Mouse (Mus musculus): Measurements from ENCODE around the gene Unc45a.

Gene Unc45a

DNA sequence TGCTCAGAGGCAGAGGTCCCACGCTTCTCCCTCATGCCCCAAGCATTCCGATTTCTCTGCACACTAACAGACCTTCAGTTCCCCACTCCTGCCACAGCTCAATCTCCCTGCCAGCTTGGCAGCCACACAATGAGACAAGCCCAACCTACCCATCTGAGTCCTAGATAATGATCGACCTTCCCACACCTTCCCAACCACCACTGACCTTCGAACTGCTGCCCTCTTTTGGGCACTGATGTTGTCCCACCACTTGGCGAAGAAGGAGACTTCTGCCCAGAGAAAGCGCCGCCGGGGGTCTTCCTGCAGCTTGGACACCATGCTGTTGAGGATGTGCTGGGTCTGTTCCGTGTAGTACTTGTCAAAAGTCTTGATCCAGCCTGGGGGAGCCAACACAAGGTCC is 27.2 kb upstream of the Unc45a start:
- DNase-seq (ENCODE audit: low spot score in 2 of 2), result no peak

DNA sequence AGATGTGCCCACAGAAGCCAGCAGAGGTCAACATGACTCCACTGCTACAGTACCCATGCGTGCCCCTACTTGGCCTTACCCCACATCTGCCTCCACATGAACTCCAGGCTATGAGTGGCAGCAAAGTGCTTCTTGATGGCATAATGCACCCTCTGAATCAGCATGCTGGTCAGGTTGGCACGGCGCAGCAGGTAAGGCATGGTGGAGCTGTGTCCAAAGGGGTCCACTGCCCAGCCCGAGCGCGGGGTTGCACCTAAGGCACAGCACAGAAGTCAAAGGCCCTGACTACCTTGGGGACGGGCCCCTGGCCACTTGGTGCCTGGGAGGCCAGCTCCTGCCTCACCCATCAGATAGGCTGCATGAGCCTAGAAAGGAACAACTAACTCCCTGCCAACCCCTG is 26.4 kb upstream of the Unc45a start:
- DNase-seq (ENCODE audit: low spot score in 2 of 2), result no peak

DNA sequence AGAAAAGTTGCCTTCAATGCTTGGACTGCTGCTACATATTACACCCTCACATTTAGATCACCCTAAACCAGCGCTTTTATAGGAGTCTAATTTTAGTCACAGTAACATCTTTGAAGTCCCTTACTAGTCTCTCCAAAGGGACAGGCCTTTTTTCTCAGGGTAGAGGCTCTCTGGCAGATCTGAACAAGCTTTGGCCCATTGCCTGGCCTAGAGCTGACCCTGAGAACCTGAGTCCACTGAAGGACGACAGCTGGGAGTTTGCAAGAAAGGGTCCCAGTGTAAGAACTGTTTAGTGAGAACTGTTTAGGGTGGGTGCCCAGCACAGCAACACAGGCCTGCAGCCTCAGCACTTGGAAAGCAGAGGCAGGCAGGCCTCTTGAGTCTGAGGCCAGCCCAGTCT is 25.0 kb upstream of the Unc45a start:
- no peak for DNase-seq (ENCODE audit: low spot score in 2 of 2)

DNA sequence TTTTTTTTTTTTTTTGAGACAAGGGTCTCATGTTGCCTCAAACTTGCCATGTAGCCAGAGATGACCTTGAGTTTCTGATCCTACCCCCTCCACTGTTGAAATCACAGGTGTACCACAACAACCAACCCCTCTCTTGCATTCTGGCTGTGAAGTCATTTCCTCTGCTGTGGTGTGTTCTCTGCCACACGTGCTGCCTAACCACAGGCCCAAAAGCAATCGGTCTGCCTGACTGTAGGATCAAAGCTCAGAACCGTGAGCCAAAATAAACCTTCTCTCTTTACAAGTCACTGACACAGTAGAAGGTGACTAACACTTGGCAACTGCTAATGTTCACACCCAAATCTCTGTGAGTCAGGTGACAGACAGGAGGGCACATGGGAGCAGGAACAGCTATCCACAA is 19.6 kb upstream of the Unc45a start:
- DNase-seq (ENCODE audit: low spot score in 2 of 2), result no peak

DNA sequence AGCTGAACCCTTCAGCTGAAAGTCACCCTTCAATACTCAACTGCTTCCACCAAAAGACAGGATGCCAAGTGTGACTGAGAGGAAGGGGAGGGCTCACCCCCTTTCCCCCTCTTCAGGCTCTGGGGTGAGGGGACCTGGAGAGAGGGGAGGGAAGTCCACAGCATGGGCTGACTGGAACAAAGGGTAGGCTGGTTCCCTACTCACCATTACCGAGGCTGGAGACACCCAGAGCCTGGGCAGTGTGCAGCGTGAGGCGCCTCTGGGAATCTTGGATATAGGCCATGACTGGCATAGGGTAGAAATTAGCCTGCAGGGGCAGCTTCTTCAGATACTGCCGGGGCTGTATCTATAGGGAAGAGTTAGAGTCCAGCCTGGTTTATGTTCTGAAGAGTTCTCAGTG is 17.2 kb upstream of the Unc45a start:
- no peak for DNase-seq (ENCODE audit: low spot score in 2 of 2)

DNA sequence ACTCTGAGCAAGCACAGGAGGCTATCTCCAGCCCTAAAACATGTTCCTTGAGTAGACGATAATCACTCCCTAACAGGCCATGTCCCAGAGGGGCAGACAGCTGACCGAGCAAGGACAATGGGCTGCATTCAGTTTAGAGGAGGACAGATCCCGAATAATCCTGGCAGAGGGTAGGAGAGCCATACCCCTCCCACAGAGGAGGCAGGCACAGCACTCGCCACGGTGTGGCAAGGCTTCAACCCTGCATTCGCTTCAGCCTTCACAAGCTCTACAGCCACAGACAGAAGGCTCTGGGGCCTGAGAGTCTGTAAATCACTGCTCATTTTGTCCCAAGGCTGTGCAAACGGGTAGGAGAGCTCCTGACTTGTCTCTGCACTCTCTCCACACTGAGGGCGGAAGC is 16.4 kb upstream of the Unc45a start:
- no peak for DNase-seq (ENCODE audit: low spot score in 2 of 2)

DNA sequence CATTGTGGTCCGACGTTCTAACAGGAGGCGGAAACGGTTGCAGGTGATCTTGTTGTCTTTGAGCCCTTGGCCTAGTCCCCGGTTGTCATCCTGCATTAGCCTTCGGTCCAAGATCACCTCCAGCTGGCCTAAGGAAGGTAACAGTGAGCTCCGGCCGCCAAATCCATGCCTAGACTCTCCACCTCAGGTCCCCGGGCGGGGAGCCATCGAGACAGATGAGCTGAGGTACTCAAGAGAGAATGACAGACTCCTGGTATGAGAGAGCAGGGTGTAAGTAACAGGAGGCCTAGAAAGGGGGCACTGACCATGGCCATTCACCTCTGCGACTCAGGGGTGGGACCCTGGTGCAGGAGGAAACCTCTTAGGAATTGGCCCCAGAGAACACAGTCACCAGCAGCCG is 15.5 kb upstream of the Unc45a start:
- no peak for DNase-seq (ENCODE audit: low spot score in 2 of 2)

DNA sequence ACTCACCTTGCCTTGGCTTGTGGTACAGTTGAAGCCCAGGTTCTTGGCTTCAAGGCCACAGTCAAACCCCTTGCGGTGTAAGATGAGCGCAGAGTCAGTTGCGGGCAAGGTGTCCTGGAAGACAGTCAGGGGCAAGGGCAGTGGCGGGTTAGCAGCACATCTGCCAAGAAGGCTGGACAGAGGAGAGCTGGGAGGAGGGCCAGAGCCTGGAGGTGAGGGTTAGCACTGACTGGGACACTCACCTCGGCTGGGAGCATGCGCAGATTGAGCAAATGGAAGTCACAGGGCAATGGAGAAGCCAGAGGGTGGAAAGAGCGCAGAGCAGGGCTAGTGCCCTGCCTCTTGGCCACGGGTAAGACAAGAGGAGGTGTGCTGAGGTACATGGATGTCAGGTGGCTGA is 12.1 kb upstream of the Unc45a start:
- DNase-seq (ENCODE audit: low spot score in 2 of 2), result no peak

DNA sequence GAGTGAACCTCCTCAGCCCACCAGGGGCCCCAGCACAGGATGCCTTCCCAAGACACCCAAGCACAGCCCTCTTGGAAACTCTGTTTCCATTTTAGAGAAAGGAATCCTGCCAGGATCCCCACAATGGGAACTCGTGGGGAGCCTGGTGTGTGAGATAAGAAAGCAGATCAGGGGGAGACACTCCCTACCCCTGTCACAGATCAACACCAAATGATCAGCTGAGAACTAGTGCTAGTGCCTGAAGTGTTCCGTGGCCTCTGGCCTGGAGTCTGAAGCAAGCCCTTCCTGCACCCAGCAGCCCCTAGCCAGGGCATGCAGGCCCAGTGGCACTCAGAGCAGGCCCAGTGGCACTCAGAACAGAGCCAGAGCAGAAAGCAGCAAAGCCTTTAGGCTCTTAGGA is 10.0 kb upstream of the Unc45a start:
- no peak for DNase-seq (ENCODE audit: low spot score in 2 of 2)

DNA sequence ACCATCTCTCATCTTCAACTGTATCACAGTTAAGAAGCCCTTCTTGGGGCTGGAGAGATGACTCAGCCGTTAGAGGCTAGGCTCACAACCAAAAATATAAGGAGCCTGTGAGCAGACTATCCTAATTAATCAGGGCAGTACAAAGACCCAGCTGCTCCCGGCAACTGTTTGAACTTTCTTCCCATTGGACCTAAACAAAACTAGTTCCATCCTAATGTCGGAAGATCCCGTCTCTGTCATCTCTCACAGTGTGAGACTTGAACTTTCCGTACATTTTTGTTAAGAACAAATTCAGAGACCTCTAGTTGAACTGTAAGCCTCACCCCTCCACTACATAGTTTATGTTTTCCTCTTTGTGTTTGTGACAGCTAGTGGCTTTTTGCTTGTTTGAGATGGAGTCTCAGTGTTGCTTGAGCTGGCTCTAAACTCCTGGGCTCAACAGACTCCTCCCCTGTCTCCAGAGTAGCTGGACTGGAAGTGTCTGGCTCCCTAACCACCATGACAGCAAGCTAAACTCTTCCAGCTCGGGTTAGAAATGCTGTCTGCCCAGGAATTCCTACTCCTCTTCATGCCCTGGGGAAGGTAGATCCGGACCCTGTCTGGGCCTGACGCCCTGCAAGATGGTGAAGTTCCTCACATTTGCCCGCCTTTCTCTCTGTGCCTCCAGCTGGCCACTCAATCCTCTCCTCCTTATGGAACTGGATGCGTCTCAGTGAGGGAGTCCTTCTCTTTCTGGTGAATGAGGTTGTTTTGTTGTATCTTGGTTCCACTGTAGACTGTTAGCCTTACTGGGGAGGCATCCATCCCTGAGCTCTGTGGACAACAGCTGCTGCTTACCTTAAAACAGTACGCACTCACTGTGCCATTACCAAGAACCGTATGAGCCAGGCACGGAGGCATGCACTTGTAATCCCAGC is 7.1 kb upstream of the Unc45a start:
- DNase-seq (ENCODE audit: low spot score in 2 of 2), result no peak

DNA sequence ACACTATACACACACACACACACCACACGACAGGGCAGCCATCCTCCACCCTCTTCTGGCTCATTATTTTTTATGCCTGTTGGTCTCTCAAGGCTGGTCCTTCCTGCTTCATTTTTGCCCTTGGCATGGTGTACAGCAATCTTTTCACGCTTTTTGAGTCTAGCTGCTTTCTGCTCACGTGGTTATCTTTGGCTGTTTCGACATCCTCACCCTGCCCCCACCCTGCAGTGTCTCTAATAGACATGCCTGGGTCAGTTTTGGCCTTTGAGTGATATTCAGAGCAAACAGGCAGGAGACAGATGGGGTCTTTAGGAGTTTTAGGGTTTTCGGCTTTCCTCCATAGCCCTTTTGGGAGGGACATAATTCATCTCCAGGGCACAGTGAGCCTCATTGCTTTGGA is 6.0 kb upstream of the Unc45a start:
- DNase-seq (ENCODE audit: low spot score in 2 of 2), result no peak

DNA sequence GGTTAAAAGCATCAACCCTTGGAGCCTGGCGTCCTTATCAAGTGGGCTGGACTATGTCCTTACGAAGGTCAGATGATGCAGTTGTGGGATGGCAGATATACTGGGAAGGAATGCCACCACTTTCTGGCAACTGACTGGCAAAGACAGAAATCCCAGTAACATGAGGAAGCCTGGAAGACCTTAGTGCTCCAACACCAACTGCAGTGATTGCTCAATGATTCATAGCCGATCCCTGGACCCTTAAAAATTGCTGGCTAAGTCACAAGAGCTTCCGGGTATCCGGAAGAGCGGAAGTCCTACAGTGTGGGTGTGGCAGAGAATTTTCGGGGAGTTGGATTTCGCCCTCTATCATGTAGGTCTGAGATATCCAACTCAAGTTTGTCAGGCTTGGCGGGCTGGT is 5.4 kb upstream of the Unc45a start:
- no peak for DNase-seq (ENCODE audit: low spot score in 2 of 2)

DNA sequence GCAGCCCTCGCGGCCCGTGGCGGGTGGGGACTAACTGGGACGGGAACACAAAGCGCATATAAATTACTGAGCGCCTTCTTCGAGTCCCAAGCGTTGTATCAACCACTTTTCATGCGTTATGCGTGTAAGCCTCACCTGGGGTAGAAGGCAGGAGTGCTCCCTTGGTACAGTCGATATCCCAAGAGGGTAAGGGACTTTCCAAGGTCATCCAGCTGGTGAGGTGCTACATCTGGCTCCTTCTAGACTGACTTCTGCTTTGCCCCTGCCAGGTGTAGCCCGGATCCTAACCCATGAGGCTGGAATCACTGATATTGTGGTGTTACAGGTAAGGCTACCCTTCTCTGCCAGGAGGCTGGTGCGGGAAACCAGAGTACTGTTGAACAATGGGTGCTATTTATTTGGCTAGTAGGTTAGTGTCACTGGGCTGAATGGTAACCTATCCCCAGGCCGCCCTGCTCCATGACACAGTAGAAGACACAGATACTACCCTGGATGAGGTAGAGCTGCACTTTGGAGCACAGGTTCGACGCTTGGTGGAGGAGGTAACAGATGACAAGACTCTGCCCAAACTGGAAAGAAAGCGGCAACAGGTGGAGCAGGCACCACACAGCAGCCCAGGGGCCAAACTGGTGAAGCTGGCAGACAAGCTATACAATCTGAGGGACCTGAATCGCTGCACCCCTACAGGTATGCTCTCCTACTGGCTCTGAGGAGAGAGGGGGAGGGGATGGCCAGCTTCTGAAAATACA is 2.6 kb upstream of the Unc45a start:
- DNase-seq (ENCODE audit: low spot score in 2 of 2), result no peak

DNA sequence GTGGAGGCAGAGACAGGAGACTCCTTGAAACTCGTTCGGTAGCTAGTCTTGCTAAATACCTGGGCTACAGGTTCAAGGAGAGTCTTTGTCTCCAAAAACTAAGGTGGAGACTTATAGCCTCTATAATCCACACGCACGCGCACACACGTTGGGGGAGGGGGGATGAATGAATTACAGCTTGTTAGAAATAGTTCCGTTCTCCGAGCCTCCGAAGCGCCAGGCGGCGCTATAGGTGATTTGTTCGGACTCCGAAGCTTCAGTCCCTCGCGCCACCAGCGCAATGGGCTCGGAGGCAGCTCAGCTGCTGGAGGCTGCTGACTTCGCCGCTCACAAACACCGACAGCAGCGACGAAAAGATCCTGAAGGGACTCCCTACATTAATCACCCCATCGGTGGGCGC is 2.1 kb upstream of the Unc45a start, which contains the start of gene Hddc3:
Hddc3 (plus strand) TSS at position 247 of the 400 bp plus-strand sequence.
- DNase-seq (ENCODE audit: low spot score in 2 of 2), result peak; percentile 89 to 94

DNA sequence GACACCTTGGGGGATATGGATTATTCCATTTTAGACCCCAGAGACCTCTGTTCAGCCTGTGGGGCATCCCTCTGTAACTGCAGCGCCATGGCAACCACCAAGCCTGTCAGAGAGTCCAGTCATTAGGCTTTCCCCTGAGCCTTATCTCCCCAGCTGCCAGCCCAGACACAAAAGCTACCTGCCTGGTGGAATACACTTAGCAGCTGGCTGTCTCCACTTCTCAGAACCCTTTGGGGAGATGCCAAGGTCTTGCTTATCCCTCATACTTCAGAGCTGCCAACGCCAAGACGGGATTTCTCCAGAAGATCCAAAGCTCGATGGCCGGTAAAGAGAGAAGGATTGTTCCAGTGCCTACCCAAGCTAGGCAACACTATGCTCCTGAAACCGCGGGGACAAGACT is 988 bp upstream of the Unc45a start:
- DNase-seq (ENCODE audit: low spot score in 2 of 2), result no peak

DNA sequence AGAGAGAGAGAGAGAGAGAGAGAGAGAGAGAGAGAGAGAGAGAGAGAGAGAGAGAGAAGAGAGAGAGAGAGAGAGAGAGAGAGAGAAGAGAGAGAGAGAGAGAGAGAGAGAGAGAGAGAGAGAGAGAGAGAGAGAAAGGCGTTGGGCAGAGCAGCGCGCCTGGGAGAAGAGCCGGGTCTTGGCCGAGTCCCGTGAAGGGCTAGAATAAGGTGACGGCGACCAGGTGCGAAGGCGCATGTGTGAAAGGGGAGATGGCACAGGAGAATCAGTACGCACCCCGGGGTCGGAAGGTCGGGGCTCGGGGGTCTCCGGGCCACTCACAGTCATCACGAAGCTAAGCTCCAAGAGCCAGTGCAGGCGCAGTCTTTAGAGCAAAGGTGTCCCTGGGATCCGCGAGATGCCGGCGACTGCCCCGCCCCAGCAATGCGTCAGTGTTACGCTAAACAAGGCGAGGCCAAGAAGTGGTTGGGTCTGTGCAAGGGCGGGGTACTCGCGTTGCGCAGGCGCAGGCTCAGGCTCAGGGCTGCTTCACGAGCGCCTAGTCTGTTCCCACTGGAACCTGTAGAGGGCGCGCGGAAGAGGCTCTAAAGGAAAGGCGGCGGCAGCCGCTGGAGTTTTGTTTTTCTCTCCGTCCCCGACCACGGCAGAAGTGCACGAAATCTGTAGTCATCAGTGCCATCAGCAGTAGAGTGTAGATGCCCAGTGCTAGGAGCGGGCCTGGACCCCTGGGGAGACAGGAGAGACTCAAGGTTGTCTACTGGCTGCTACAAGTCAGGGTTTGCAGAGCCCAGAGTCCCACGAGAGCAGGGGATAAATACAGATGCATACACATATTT is 794 bp downstream of the Unc45a start:
- peak; percentile 96 to 97 for DNase-seq (ENCODE audit: low spot score in 2 of 2)

DNA sequence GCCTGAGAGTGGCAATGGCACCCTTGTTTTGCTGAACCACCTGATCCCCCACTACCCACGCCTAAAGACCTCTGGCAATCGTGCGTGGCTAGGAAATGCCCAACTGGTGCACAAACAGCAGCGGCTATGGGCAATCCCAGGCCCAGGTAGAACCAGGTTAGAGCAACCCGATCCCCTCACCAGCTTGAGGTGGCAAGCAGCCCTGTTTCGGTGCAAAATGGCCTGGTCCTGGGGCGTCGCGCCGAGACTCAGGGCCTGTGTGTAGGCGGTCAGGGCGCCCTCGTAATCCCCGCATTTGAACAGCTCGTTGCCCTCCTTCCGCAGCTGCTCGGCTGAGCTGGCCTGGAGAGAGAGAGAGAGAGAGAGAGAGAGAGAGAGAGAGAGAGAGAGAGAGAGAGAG is 1.4 kb downstream of the Unc45a start:
- DNase-seq (ENCODE audit: low spot score in 2 of 2), result peak; percentile 13 to 33

DNA sequence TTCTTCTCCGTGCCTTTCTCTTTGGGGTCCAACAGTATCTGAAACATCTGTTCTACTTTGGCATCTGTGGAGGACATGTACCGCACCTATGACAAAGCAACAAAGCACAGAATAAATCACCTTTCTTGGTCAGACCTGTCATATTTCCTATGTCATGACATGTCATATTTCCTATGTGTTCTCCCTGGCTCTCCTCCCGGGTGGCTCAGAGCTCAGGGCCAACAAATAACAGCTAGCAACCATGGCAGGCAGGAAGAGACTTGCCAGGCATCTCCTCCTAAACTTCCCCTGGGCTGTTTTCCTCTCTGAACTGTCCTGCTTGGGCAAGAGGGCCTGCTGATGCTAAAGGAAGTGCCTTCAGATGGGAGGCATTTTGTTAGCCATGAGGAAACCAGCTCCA is 3.9 kb downstream of the Unc45a start:
- DNase-seq (ENCODE audit: low spot score in 2 of 2), result no peak

DNA sequence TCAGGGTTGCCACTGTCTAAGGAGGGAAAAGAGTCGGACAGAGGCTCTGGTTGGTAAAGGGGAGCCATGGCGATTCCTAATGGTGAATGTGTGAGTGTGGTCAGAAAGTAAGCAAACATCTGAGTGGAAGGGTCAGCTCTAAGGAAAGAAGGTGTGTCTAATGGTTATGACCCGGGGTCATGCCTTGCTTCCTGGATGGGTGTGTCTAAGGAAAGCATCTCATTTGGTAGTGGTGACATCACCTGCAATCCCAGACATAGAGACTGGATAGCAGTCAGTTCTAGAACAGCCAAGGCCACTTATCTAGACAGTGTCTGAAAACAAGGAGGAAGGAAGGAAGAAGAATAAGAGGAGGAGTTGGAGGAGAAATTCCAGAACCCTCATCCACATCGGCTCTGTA is 6.0 kb downstream of the Unc45a start:
- no peak for DNase-seq (ENCODE audit: low spot score in 2 of 2)

DNA sequence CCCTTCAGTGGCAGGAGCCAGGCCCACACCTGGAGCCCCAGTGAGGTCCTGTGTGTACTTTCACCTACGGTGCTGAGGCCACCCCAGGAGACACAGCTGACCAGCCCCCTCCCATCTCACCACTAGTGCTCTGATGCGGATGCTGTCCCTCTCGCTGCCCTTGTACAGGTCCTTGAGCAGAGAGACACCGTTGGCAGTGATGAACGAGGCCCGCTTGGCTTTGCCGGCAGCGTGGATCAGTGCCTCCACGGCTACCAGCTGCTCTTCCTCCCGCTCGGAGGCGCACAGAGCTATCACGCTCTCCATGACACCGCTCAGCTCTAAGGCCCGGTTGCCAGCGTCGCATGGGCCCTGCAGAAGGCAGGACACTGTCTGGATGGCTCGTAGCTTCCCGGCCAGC is 9.4 kb downstream of the Unc45a start:
- DNase-seq (ENCODE audit: low spot score in 2 of 2), result no peak

DNA sequence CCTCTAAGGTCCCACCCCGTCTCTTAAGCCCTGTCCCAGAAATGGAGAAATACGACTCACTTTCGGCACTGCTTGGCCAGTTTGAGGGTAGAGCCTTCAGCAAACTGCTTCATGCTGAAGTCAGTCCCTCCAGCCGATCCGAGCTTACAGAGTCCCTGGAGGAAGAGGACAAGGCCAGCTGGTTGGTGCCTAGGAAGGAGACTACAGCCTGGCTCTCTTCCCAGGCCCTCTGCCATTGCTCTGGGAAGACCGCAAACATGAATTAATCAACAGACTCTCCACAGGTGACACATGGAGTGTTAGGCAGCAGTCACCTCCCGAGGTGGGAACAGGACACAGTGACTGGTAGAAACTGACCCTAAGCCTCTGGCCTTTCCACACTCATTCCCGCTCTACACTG is 10.5 kb downstream of the Unc45a start:
- DNase-seq (ENCODE audit: low spot score in 2 of 2), result no peak

DNA sequence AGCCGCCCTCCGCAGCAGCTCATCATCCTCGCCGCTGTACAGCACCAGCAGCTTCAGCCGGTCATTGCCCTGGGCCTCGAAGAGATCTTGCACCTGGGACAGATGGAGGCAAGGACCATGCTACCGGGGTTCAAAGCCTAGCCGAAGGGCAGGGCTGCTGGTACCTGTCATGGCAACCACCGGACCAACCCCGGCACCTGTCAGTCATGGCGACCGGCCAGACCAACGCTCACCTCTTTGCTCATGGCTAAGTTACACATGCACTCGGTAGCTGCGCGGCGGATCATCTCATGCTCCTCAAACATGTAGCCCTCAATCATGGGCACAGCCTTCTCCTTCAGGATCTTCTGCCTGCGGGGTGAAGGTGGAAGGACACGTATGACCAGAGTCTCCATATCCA is 14.7 kb downstream of the Unc45a start:
- DNase-seq (ENCODE audit: low spot score in 2 of 2), result no peak
